Mouse (Mus musculus): ENCODE results near the gene Klc4. TPM values are rescaled to one million over a fixed set of nuclear protein-coding genes. Genes with fewer than 3 reads are reported as not detected.

The Klc4 gene
- total RNA-seq, 2 experiments from 2014 or later, result 19.0 to 19.7 TPM

DNA sequence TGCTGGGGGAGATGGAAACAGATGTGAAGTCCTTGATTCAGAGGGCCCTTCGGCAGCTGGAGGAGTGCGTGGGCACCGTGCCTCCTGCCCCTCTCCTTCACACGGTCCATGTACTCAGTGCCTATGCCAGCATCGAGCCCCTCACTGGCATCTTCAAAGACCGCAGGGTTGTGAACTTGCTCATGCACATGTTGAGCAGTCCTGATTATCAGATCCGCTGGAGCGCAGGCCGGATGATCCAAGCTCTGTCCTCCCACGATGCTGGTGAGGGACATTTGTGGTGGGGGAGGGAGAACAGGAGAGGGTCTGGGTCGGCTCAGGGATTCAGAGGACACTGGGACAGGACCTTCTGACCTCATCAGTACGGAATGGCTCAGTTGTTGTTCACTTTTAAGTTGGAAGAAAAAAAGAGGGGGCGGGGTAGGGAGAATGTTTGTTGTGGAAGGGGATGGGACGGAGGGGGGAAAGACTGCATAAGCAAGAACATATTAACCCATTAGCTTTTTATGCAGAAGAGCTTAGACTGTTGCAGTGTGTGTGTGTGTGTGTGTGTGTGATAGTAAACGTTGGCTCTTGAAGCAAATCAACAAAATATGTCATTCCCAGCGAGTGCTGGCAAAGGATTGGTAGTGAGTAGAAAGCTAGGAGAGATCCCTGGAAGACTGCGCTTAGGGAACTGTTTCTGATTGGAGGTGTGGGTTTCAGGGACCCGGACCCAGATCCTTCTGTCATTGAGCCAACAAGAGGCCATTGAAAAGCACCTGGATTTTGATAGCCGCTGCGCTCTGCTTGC is 6.1 kb upstream of the Klc4 start:
- DNase-seq, result no peak

GRCm38 (mm10) chr17:46651292-46651691 is 5.5 kb upstream of the Klc4 start:
- DNase-seq, result no peak

- DNase-seq, result peak; percentile 89 to 90
Observed at GRCm38 (mm10) chr17:46650232-46651031, 4.6 kb upstream of the Klc4 start, which contains the start of gene Cul7. Gene Cul7 (plus strand): TSS chr17:46650337.

DNA sequence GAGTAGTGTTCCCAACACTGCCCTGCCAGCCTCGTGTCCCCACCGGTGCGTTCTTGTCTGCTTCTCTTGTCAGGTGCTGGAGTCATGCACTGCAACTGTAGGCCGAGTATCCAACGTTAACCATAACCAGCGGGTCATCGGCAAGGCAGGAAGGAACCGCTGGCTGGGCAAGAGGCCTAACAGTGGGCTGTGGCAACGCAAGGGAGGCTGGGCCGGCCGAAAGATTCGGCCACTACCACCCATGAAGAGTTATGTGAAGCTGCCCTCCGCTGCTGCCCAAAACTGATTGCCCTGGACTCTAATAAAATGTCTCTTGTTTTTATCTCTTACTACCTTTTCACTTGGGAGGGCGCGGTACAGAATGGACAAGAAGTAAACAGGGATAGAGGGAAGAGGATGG is 4.0 kb upstream of the Klc4 start:
- no peak for DNase-seq

DNA sequence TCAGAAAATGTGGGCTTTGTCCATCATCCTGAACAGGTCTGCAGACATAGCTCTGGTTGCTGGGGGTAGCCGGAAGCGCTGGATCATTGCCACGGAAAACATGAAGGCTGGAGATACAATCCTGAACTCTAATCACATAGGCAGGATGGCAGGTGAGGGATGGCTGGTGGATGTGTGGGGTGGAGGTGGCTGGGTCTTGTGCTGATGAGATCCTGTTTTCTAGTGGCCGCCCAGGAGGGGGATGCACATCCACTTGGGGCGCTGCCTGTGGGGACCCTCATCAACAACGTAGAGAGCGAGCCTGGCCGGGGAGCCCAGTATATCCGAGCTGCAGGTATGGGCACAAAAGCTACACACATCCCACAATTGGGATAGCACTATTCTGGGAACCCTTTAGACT is 2.6 kb upstream of the Klc4 start:
- no peak for DNase-seq

DNA sequence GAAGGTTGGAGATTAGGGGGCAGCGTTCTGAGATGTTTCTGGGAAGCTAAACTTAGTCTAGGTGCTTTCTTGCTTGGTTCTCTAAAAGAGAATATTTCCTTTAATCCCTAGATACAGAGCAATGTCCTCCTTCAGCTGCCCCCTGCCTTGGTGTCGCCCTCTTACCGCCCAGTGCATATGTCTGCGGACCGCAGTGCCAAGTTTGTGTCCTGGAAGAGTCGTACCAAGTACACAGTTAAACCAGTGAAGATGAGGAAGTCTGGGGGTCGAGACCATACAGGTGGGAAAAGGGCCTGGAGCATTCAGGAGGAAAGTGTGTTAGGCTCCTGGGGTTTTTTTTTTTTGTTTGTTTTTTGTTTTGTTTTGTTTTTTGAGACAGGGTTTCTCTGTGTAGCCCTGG is 1.5 kb upstream of the Klc4 start:
- DNase-seq, result no peak

DNA sequence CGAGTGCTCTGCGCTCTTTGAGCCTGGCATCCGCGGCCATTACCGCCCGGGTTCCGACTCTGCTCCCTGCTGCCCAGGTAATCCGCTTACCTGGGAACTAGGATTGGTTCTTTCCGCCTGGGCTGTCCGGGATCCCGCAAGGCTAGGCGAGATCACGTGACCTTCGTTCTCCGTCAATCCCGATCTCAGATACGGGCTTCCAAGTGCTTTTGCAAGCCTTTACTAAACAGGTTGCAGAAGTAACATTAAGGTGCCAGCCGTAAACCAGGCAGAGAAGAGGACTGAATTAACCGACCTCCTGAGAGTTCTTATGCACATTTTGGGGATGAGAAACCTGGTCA is 470 bp upstream of the Klc4 start:
- no peak for DNase-seq

DNA sequence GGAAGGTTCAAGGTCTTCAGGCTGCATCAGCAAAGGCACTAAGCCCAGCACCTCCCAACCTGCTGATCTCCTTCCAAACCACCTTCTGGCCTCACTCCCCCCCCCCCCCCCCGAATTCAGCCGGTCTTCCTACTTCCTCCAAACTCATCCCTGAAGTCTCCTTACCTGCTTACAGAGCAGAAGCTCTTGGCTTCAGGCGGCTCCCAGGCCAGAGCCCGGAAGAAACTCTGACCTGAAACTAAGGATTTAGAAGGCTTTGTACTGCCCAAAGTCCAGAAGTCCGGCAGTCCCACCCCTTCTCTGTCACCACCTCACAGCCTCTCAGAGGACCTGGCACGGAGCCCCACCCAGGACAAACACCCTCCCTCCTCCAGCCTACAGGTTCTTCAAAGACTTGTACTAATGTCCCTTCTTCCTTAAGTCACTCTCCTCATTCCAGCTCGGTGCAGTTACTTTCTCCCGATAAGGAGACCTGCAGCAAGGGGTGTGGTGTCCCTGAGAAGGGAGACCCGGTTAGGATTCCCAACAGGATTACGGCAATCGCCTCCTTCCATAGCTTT is 826 bp downstream of the Klc4 start:
- DNase-seq, result no peak

- no peak for DNase-seq
Observed at GRCm38 (mm10) chr17:46644152-46644805, 1.5 kb downstream of the Klc4 start.

- no peak for DNase-seq
Observed at GRCm38 (mm10) chr17:46642060-46642459, 3.8 kb downstream of the Klc4 start.

- DNase-seq, result no peak
Observed at GRCm38 (mm10) chr17:46639929-46640328, 5.9 kb downstream of the Klc4 start.

DNA sequence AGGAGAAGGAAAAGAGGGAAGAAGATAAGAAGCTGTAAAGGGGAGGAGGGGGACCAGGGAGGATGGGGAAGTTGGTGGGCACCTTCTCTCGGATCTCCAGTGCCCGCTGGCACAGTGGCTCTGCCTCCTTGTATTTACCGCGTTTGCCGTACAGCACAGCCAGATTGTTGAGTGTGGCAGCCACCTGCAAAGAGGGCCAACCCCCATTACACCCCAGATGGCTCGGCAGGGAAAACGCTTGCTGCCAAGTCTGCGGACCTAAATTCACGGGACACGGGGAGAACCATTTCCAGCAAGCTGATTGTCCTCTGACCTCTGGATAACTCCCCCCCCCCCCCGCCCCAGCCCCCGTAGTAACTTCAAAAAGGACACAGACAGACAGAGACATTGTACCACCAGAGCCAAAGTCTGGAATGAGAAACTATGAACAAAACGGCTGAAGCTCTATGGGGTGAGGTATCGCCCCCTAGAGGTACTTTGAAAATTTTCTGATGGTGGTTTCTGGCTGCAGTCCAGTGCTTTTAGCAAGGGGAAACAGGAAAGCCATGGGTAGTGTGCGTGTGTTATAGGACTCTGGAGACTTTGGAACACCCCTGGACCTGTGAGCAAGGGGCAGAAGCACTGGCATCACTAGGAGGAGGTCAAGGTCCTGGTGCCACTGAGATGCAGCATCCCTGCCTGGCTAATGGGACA is 8.8 kb downstream of the Klc4 start:
- peak; percentile 53 to 66 for DNase-seq

- no peak for DNase-seq
Observed at GRCm38 (mm10) chr17:46629685-46630441, 16.0 kb downstream of the Klc4 start.

DNA sequence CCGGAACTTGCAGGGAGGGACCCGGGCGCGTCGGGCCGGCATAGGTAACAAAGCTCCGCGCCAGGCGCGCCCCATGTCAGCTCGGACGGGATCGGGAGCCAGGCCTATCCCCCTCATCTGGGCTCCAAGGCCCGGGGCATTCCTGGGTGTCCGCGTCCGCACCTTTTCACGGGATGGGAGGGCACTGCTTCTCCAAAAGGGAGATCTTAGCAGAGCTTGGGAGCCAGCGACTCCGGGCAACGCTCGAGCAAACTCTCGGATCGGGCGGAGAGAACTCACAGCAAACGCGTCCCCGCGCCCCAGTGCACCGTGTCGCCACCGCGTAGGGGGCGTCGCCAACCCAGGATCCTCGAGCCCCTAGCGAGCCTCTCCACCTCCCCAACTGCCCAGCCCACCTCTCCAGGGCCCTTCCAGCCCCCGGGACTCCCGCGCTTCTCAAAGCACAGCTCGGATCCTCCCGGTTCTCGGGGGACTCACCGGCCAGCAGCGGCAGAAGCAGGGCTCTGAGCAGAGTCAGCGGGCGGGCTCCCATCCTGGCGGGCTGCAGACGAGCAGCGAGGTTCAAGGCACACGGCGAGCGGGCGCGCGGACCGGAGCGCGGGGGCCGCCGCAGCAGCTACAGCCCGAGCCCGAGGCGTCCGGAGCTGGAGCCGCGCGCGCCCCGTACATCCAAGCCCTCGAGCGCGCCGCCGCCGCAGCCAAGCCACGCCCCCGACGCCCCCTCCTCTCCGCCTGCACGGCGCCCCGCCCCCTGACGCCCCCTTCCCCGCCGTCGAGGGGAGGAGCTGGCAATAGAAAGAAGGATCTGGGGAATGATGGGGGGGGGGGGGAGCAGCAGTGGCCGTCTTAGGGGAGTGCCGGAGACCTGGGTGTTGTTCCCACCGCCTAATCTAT is 16.8 kb downstream of the Klc4 start, which contains the start of gene Ptk7:
Ptk7 (minus strand) TSS at position 714 of the 894 bp plus-strand sequence.
- DNase-seq, result peak; percentile 70 to 71

DNA sequence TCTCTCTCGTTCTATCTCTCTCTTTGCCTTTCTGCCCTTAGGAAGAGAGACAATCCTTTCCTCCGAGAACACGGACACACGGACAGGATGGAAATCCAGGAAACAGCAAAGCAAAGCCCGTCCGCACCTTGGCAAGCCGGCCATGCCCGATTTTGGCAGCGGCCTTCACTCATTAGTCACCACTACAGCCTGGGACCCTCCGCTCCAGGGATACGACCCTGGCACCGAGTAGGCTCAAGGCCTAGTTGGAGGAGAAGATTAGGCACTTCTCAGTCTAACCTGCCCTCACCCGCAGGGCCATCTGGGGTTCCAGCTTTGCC is 17.4 kb downstream of the Klc4 start:
- no peak for DNase-seq

GRCm38 (mm10) chr17:46627409-46627808 is 18.4 kb downstream of the Klc4 start:
- no peak for DNase-seq

GRCm38 (mm10) chr17:46624598-46624997 is 21.2 kb downstream of the Klc4 start:
- DNase-seq, result no peak

GRCm38 (mm10) chr17:46623819-46624557 is 21.8 kb downstream of the Klc4 start:
- DNase-seq, result no peak

GRCm38 (mm10) chr17:46622269-46622668 is 23.6 kb downstream of the Klc4 start:
- no peak for DNase-seq

- DNase-seq, result peak; percentile 27 to 44
Observed at GRCm38 (mm10) chr17:46621324-46621723, 24.5 kb downstream of the Klc4 start.

All from layer of hippocampus, postnatal 36 days (tissue).